Mouse (Mus musculus): ENCODE results near the gene Tmem86a. TPM values are rescaled to one million over a fixed set of nuclear protein-coding genes. Genes with fewer than 3 reads are reported as not detected.

The Tmem86a gene
- 4.8 TPM for polyA plus RNA-seq (2017; shearing (Covaris generic))

DNA sequence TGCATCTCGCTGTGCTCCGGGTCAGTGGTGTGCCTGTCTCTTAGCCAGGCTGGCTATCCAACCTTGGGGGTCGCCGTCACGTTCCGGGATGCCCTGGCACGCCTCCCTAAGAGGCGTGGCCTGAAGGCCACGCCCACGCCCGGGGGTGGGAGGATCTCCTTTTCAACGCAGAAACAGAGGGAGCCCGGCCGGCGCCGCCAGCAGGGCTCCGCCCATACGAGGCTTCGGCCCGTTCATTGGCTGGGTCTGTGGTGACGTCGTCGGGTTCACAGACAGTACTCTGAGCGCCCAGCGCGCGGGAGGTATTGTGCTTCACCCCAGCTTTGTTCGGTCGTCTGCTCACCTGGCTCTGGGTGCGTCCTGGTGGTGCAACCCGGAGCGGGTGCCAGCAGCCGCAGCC lies at the start of gene Tmem86a:
TSS of gene Tmem86a (plus strand) at position 236 of the 400 bp plus-strand sequence.

DNA sequence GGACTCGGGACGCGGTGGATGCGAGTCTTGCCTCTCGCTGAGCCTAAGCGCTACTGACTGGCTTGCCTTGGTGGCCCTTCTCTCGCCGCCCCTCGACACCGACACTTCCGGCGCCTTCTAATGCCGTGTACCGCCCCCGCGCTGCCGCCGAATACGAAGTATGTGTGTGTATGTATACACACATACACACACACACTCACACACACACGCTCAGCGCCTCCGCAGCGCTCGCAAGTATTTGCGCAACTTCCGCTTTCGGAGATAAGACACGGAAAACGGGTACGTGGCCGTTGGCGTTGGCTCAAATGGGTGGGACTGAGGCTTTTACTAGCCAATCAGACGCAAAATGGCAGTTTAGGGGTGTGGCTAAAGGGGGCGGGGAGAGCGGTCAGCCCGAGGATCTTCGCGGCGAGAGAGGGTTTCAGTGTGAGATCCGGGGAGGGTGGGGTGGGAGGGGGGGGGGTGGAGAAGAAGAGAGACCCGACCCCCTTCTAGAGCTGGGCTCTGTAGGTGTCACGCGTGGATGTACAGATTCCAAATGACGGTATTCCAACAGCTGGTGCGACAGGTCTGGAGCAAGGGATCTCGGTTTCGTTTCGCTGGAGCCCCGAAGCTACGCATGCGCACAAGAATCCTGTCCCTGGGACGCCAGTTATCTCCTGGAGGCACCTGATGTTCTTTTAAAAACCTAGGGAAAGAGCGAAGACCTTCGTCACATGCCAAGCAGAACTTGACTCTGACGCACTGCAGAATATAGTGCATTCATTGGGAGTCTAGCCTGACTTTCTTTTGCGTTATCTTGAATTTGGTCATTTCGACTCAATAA lies 42.0 kb upstream of the Tmem86a start, which contains the start of gene Spty2d1:
TSS of gene Spty2d1 (minus strand) at position 244 of the 826 bp plus-strand sequence.

Other genes starting within 250 kb of the Tmem86a start
- 994 TPM for gene Ldha, start 209.1 kb upstream of the Tmem86a start, polyA plus RNA-seq (2017; shearing (Covaris generic))
- not detected for gene Ldhc, start 189.4 kb upstream of the Tmem86a start, polyA plus RNA-seq (2017; shearing (Covaris generic))
- 112 TPM for gene Tsg101, start 130.6 kb upstream of the Tmem86a start, polyA plus RNA-seq (2017; shearing (Covaris generic))
- 4.6 TPM for gene Uevld, start 92.1 kb upstream of the Tmem86a start, polyA plus RNA-seq (2017; shearing (Covaris generic))
- gene Gm9999, start 67.0 kb upstream of the Tmem86a start, polyA plus RNA-seq (2017; shearing (Covaris generic)): not detected
- 184 TPM for gene Spty2d1, start 42.2 kb upstream of the Tmem86a start, polyA plus RNA-seq (2017; shearing (Covaris generic))
- 4.9 TPM for gene Ptpn5, start 83.1 kb downstream of the Tmem86a start, polyA plus RNA-seq (2017; shearing (Covaris generic))
- not detected for gene Mrgpra6, start 154.3 kb downstream of the Tmem86a start, polyA plus RNA-seq (2017; shearing (Covaris generic))
- not detected for gene Mrgpra9, start 202.2 kb downstream of the Tmem86a start, polyA plus RNA-seq (2017; shearing (Covaris generic))

Measured in effector memory CD4-positive, alpha-beta T cell, adult 5 months (primary cell).